ENCODE assay signal across 8 mouse cellular contexts in the genomic region with DNA sequence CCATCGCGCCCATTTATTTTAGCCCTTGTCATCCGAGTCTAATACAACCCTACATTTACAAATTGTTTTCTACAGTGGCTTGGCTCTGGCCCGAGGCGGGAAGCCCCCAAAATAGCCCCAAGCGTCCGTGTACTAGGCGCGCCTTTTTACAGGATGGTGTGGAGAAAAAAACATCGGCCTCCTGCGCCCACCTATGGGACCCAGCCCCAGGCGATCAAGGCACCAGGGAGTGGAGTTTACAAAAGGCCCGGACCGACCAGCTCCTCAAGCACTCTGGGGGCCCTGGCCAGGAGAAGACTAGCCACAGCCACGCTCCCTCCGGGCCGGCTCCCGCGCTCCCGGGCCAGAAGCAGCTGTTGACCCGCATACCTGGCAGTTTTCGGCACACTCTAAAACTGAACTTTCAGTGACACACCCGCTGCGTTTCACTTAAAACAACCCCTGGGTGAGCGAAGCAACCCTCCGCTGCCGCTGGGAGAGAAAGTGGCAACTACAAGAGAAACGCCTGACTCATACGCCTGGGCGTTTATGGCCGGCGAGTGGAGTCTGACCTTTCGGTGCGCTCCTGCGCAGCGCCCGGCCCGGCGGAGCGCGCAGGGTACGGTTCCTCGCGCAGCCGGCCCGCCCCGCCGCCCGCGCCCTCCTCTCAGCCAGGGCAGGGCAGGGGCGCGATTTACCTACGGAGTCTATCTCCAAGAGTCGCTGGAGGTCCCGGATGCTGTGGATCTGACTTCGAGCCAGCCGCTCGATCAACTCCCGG. TPM values are rescaled to one million over a fixed set of nuclear protein-coding genes. Genes with fewer than 3 reads are reported as not detected.
A peak's percentile ranks its signal among the peaks of the same experiment; 100 is the strongest.
DNase-seq lines count a peak whose midpoint lies in the region; ATAC-seq and TF ChIP-seq lines count a peak whose summit lies in the region.

No protein-coding gene starts in this region.

- intact Hi-C loops in gastrocnemius, adult 2 months (cut with DNase I), result loop anchor here (5.0 kb wide), 1 partner anchor 60 kb away; no protein-coding TSS in a partner anchor

- no peak for TF ChIP-seq CTCF in gastrocnemius, adult 2 months (IDR thresholded peaks at IDR 0.05)

- H3K27ac ChIP-seq in gastrocnemius, adult 2 months, result peak overlapping the region; percentile 99

- H3K4me3 ChIP-seq in gastrocnemius, adult 2 months, result peak overlapping the region; percentile 95

- no peak for ATAC-seq in frontal cortex, adult (ENCODE audit: low TSS enrichment)

- peak; percentile 82 for DNase-seq in adrenal gland, adult 2 months
- no peak for DNase-seq in adrenal gland, postnatal 4 days (ENCODE audit: low spot score in 2 of 2)
- peak; percentile 65 for DNase-seq in ZHBTc4 (ENCODE audit: low read depth, low spot score)
- peak; percentile 79 for DNase-seq in gastrocnemius, adult 2 months
- peak; percentile 53 for DNase-seq in kidney, adult 9 months
- peak; percentile 25 for DNase-seq in mesoderm, embryonic 11.5 days (ENCODE audit: low read depth, low spot score)
- DNase-seq in B cell, adult 2 months, result no peak

RNA-seq across cellular contexts. Expression of a gene that starts 4.4 kb away (rescaled TPM):
- total RNA-seq in adrenal gland, adult 2 months (2021), result 10 to 100 TPM; 23.8 to 37.5 TPM
- 42.9 and 56.9 TPM in 2 replicates for polyA plus RNA-seq in adrenal gland, adult 2 months (2012; rRNA removed)
- 10 to 100 TPM; 30.4 to 33.9 TPM for total RNA-seq in adrenal gland, postnatal 4 days (2021)
- 10 to 100 TPM; 17.8 to 27.4 TPM for total RNA-seq in gastrocnemius, adult 2 months (2021)

Comparison
In these comparisons a context has a peak if more than half of its experiments do, and no peak if none do; other contexts are left out.
1. DNase-seq: peak in adrenal gland, adult 2 months (single experiment), ZHBTc4 (single experiment), gastrocnemius, adult 2 months (single experiment), kidney, adult 9 months (single experiment) and mesoderm, embryonic 11.5 days (single experiment); none in adrenal gland, postnatal 4 days (0 of 2) and B cell, adult 2 months (0 of 2).